Mouse (Mus musculus) CD4-positive, CD25-positive, alpha-beta regulatory T cell, adult 4 months (primary cell): Measurements from ENCODE around the gene Tmub2. TPM values are rescaled to one million over a fixed set of nuclear protein-coding genes. Genes with fewer than 3 reads are reported as not detected.

Experiments
- ATAC-seq: one replicate; pipeline ENCODE4 v1.8.0; 2017
- polyA plus RNA-seq, 2 experiments: library from polyadenylated mRNA; unstranded; fragments of 100-300 nt; shearing (Covaris generic); gene quantifications; one replicate each; pipeline ENCODE4 v1.2.1; 2017

Tmub2 gene
- 10 to 100 TPM; 64.7 to 80.5 TPM for polyA plus RNA-seq

DNA sequence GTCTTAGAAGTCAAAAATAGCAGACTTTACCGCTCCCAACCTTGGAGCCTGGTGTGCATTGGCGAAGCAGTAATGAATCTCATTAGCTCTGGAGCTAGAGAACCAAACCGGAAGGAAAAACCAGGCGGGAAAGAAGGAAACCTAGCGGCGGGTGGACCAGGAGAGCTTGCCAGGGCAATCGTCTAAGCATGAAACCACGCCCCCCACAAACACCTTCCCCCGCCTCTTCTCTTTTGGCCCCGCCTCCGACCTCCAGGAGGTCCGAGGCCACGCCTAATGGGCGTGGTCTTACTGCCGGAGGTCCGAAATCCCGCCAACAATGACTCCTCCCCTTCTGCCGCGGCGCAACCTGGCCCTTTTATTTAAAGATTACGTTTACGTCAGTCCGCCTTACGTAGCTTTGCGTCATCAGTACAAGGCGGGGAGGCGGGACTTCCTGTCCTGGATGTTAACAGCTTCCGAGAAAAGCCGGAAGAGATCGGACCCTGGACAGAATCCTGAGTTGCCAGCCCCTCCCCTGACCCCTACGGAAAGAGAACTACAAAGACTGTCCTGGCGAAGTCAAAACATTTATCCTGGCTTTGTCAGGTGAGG, at the start of gene Tmub2:
Gene Tmub2, plus strand, starts transcription at position 431 of the 594 bp plus-strand sequence.
- peak; percentile 98 for ATAC-seq

DNA sequence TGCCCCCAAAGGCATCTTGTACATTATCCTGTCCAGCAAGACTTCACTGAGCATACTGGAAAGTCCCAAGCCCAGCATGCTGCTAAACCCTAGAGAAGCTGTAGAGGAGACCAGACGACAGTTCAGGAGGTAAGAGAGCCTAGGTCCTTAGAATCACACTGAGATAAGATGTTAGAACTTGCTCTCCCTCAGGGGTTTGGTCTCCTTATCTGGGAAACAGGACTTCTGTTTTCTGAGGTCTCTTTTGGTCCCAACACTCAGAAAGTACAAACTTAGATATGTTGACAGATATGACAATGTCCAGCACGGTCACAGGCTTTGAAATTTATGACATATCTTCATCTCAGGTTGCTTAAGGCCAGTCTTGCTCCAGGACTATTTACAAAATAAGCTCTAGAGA, 48.7 kb upstream of the Tmub2 start:
- no peak for ATAC-seq

DNA sequence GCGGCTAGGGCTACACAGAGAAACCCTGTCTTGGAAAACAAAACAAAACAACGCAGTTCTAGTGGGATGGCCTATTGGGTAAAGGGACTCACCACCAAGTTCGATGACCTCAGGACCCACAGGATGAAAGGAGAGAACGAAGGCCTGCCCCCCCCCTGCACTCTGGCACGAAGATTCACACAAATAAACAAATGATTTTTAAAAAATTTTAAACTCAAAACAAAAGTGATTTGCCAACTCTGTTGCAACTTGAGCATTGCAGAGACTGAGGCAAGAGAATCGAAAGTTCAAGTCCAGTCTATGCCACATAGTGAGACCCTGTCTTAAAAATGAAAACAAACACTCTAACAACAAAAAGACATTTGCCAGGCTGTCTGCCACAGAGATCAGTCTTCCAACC, 44.1 kb upstream of the Tmub2 start:
- ATAC-seq: no peak

DNA sequence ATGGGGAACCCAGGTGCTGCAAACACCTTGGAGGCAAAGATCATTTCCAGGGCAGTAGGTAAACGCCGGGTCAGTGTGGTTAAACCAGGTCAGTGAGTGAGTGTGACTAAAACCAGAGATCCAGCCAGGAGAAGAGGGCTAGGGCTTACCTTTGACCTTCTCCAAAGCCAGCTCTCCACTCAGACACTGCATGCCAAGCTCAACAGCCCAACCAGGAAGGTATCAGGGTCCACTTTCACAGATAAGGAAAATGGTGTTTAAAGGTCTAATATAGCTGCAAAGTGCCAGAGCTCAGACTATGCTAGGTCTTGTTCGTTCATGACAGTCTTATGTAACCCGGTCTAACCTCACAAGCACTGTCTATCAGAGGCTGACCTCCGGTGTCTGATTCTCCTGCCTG, 43.5 kb upstream of the Tmub2 start:
- ATAC-seq: no peak

DNA sequence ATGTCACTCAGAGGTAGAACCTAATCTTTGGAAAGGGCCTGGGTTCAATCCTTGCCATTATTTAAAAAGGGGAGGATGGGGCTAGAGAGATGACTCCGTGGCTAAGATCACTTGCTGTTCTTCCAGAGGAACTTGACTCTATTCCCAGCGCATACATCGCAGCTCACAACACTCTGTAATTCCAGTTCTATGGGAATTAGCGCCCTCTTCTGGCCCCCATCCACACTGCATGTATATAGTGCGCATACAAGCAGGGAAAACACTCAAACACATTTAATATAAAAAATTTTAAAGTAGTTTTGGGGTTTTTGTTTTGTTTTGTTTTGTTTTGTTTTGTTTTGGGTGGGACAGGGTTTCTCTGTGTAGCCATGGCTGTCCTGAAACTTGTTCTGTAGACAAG, 42.9 kb upstream of the Tmub2 start:
- no peak for ATAC-seq

DNA sequence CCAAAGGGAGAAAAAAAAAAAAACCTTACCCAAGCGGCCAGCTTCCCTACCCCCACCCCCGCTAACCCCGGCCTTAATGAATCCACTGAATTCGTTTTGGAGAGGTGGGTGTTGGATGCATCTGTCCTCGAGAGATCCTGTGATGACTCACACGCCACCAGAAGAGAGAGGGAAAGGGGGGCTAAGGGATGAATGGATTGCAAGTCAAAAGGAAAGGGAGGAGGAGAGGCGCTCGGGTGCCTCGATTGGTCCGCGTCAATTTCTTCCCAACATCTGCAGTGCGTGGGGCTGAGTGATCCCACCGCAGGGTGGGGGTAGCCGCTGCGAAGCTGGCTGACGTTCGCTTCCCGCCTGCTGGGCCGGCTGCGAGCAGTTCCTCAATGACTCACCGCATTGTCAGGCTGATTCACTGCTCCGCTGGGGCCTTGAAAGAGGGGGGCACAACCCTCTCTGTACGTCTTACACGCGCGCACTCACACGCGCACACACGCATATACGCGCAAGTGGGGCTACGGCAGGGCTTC, 39.7 kb upstream of the Tmub2 start:
- ATAC-seq: peak; percentile 53

DNA sequence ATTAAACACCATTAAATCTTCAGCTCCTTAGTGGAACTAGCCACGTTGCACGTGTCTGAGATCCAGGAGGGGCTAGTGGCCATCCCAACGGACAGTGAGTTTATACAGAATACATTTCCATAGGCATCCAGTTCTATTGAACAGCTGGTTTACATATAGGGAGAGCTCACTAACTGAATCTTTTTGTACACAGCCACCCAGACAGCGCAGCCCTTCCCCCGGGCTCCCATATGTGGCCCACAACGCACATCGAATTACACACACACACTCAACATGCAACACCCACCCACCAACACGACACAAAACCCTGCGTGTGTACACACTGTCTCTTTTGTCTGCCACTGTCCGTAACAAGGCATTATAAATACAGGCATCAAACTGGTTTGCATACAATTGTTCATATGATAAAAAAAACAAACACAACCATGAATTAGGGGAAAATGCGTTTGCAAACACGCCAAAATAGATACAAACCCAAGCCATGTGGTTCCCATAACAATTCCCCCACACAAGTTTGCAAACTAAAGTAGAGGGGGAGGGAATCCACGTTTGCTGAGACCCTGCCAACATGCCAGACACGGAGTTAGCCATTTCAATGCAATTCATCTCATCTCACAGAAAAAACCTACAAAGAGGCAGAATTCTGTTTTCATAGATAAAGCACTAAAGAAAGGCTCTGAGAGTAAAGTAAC, 39.0 kb upstream of the Tmub2 start:
- ATAC-seq: no peak

DNA sequence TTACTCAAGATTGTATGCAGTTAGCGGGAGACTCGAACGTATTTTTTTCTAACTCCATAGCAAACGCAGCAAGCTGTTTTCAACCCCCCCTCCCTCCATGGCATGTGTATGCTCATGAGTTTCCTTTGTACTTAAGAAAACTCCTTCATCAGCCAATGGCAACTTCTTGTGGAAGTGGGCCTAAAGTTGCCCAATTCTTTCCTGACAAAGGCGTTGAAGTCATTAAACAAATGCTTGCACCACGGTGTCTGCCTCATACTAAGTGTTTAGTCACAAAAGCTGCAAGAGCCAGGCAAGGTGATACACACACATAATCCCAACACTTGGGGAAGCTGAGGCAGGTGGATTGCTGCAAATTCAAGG, 38.5 kb upstream of the Tmub2 start:
- no peak for ATAC-seq

DNA sequence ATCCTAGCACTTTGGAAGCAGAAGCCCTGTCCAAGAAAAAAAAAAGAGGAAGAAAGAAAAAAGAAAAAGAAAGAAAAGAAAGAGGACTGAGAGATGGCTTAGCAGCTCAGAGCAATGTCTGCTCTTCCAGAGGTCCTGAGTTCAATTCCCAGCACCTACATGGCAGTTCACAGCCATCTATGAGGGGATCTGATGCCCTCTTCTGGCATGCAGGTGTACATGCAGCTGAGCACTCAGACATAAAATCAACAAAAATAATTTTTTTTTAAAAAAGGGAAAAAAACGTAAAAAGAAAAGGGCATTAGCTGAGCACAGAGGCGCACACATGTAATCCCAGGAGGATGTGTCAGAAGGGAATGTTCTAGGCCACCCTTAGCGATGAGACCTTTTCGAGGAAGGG, 37.9 kb upstream of the Tmub2 start:
- ATAC-seq: no peak

DNA sequence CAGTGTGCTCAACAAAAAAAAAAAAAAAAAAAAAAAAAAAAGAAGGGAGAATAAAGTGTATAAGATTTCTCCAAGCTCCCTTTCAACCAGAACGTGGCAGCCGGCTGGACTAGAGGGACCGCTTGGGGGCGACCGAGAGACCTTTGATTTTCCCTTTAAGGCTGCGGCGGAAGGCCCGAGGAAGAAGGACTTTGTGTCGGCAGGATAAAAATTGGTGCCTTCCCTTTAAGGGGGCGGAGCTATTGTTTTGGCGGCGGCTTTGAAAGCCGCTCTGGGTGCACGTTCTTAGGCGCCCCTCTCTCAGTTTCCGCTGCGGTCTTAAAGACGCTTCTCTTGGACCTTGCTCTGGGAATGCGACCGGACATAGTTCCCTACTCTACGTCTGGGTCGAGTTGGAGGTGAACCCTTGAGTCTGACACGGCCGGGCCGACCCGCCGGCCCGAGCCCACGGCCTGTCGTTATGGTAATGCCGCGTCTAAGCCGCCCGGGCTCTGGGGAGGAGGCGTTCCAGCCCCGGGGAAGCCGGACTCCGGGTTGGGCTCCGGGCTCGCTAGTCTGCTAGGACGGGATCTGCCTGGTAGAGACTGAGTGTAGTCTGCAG, 36.0 kb upstream of the Tmub2 start, which contains the start of gene BC030867:
Gene BC030867, plus strand, starts transcription at position 253 of the 601 bp plus-strand sequence.
- ATAC-seq: peak; percentile 90

DNA sequence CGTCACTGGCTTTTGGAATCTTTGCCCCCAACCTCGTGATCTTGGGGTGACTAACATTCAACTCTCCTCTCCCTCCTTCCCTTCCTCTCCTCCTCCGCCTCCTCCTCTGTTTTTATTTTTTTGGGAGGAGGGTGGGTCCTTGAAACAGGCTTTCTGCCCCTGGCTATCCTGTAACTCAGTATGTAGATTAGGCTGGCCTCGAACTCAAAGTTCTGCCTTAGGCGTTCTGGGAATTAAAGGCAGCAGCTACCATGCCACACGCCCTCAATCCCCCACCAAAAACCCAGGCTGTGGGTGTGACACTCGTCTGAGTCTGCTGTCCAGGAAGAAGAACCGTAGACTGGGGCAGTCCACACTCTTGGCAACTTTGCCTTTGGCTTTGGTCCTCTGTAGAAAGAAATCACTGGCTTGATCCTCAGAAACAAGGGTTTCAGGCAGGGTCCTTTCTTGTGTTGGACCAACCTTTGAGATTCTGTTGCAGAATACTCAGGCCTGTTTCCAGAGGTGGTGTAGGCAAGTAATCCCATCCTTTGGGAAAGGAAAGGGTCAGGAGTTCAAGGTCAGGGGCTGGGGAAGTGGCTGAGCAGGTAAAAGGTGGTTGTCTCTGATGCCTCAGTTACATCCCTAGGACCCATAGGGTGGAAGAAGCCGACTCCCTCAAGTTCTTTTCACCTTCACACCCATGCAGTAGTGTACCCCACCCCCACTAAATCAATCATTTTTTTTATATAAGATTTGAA, 35.2 kb upstream of the Tmub2 start:
- no peak for ATAC-seq

DNA sequence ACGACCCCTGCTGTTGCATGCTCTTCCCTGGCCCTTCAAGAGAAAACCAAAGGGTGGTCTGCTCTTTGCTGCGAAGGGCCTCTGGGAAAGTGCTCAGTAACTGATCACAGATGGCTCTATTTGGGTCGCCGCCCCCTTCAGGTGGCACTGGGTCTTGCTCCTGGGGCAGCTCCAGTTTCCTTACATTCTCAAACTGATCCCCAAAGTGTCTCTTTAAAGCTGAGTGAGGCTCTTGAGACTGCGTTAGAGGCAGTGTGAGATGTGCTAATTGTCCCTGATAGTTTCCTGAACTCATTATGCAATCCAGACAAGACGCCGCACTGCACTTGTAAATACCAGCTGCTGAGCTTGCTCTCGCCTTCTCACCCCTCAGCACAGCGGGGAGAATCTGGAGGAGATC, 27.2 kb upstream of the Tmub2 start:
- ATAC-seq: no peak

DNA sequence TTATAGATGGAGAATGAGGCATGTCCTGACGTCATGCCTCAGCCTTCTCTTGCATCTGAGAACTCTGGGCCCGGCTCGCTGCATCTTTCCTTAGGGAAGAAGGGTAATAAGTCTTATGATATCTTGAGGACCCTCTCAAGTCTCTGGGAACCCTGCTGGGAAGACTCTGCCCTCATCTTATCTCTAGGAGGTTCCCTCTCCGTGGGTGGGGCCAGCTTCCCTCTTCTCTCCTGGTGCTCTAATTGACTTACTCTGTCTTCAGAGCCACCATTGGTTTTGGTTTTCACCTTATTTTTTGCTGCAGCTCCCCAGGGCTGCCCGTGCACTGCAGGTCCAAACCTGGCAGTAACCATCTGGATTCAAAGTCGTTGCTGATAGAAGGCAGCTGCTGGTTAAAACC, 26.6 kb upstream of the Tmub2 start:
- no peak for ATAC-seq

DNA sequence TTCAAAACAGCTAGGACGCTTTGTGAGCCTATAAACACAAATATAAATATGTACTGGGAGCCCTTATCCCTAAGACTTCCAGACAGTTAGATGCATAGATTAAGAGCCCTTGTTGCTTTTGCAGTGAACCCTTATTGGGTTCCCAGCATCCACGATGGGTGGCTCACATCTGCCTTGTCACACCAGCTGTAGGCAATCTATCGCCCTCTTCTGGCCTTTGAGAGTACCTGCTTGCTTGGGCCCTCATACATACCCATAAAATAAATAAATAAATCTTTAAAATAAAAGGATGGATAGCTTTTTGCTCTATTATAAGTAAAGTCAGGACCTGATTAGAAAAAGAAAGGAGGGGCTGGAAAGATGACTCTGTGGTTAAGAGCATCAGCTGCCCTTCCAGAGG, 26.2 kb upstream of the Tmub2 start:
- no peak for ATAC-seq

DNA sequence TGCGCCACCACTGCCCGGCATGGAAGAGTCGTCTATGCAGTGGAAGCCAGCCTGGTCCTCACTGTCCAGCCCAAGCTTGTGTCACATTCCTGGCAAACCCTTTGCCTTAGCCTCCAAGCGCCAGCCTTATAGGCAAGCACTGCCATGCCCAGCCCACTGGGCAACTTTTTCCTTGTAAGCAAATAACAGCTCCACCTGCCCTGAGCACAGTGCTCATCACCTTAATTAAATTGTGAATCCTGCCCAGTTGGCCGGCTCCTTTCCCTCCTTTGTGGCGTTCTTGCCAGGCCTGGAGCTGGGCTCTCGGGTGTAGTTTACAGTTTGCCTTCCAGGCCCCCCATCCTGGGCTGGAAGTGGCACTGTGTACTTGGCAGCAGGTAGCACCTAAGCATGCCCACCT, 21.5 kb upstream of the Tmub2 start:
- ATAC-seq: no peak

DNA sequence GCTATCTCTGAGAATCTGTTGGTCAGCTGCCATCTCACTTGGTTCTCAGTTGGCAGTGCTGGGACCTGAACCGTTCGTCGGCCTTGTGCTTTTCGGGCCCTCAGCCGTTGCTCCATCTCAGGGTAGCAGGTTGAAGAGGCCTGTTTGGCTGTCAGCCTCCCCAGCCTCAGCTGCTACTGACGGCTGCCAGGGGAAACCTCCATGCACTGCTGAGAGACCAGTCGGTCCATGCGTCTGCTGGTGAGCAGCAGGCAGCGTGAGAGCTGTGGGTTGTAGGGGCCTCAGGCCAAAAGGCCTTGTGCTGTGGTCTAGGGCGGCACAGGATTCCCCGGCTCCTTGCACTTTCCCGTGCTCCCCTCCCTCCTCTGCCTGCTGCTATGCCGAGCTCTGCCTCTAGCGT, 18.9 kb upstream of the Tmub2 start:
- no peak for ATAC-seq

DNA sequence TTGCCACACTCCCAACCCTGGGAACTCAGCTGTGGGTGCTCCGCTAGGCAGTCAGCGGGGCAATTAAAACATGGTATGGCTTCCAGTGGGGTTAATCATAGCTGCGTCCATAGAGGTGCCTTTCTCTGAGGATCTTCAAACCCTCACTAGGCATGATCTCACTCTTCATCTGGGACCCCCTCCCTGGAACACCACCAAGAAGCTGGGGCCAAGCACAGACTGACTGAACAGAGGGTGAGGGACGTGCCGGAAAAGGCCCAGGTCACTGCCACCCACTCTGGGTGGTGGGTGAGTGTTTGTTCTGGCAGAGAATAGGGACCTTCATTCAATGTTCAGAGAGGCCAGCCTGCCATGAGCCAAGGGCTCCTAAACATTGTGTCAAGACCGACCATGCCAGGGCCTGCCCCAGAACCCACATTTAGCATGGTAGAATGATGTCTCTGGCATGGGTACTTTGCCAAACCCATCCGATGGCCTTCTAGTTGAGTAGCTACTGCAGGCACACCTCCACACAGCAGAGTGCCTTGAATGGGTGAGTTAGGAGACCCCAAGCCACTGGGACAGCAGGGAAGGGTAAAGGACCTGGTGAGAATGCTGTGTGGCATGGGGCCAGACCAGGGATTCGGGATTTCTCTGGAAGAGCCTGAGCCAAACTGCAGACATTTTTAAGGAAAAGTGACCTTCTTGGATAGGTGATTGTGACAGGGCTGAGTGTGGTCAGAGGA, 17.9 kb upstream of the Tmub2 start:
- ATAC-seq: no peak

DNA sequence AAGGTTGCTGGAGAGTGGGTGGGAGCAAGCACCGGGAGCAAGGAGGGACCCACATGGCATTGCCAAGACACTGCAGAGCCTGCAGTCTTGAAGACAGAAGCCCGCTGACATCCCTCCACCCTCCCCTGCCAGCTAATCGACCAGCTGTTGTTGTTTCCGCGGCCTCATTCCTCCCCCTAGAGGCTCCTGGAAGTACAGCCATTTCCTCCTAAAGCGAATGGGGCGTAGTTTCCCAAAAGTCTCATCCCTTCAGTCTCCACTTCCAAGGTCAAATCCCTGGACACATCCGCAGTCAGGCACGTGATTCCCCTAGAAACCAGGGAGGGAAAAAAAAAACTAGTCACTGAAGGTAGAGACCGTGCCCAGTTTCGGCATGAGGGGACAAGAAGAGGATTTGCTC, 17.3 kb upstream of the Tmub2 start:
- ATAC-seq: peak; percentile 49

DNA sequence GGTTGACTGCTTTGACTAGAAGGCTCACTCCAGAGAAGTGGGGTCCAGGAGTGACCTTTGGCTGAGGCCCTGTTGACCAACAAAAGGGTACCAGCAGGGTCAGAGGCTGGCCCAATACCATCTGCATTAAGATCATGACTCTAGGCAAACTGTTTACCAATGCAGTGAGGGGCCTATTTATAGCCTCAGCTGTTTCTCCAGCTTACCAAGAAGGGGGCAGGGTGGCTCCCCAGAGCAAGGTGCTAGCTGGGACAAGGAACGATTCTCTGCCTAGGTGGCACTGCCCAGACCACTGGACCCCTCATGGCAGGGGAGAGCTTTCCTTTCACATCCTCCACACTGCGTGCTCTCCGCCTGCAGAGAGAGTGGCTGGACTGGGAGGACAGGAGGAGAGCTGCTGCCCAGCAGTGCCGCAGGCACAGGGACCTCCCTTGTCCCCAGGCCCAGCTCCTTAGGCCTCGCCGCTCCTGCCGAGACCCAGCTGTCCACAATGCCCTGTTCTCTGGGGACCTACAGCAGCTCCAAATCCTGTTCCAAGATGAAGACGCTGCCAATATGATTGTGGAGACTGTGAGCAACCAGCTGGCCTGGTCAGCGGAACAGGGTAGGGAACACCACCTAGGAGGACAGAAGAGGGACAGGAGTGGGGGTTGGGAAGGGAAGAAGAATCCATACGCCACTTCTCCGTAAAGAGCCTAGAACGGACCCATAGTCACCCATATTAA, 16.0 kb upstream of the Tmub2 start, which contains the start of gene Asb16:
Gene Asb16, plus strand, starts transcription at position 224 of the 725 bp plus-strand sequence.
- ATAC-seq: no peak

DNA sequence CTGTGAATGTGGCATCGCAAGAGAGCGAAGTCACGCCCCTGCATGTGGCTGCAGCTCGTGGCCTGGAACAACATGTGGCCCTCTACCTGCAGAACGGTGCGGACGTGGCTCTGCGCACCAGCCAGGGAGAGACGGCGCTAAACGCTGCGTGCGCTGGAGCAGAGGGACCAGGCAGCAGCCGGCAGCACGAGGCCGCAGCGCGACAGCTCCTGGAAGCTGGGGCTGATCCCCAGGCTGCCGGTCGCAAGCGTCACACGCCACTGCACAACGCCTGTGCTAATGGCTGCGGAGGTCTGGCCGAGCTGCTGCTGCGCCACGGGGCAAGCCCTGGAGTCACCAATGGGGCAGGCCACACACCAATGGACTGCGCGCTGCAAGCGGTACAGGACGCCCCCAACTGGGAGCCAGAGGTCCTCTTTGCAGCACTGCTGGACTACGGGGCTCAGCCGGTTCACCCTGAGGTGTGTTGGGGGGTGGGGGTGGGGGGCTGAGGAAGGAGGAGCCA, 8.3 kb upstream of the Tmub2 start:
- no peak for ATAC-seq

DNA sequence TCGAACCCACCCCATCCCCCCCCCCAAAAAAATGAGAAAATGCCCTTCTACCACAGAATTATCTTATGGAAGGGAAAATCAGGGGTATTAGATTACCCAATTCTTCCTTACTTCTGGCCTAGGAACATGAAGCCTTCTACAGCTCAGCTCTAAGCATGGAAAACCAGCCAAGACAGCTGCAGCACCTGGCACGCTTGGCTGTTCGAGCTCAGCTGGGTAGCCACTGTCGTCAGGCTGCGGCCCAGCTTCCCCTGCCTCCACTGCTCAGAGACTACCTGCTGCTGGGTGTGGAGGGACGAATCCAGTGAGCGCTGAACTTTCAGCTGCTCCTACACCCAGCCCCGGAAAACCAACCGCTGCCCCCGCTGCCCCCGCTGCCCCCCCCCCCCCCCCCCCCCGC, 7.0 kb upstream of the Tmub2 start:
- ATAC-seq: no peak

DNA sequence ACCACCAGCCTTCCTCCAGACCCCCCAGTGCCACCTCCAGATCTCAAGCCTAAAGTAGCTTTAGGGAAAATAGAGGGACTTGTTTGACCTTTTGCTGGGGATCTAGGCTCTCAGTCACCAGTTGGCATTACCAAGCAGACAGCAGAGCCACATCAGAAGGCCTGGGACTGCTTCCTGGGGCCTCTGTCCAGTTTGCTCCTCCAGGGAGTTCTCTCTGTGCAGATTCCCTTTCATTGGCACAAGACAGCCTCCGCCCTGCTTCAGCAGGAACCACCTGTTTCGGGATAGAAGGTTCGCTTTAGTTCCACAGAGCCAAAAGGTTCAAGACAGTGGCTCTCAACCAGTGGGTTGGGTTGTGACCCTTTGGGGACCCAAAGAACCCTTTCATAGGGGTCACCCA, 5.1 kb upstream of the Tmub2 start:
- no peak for ATAC-seq
